Mouse (Mus musculus) spleen, postnatal 10 days (tissue): ENCODE data around the gene Kcnj5.

ENCODE experiments used
- DNase-seq, 2 experiments: peaks; one replicate each; pipeline ENCODE4 v3.0.0; 2021 to 2022; ENCODE audit warnings: low spot score in 2 of 2

Gene Kcnj5

DNA sequence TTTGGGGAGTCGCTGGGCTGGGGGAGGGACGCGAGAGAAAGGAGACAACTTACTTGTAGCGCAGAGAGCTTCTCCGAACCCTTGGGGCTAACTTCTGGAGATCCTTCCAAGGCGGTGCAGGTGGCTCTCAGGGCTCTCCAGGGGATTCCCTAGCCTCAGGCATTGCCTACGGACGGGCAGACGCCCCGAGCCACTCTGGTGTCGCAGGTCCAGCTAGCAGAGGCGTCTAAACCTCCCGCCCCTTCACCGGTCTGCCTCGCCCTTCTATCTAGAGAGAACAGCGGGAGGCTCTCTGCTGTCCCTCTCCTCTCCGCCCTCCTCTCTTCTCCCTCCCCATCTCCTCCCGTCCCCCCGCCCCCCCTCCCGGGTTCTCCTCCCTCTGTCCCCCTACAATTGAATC is at the start of gene Kcnj5:
TSS of gene Kcnj5 (minus strand) at position 300 of the 400 bp plus-strand sequence.
- no peak for DNase-seq

DNA sequence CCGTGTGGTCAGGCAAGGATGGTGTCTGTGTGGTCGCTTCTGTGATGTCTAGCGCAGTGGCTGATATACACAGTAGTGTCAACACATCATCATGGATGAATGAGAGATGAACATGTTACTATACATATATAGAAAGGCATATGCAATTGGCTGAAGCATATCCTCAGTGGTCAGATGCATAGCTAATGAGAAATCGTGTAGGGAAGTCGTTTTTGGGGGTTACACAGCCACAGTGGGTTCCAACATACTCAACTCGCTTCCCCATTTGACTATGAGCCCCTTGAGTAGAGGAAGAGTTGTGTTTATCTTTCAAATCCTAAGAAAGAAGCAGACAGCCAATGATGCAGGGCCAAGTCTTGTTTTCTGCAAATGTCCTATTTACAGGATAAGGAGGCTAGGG is 48.6 kb upstream of the Kcnj5 start:
- no peak for DNase-seq

DNA sequence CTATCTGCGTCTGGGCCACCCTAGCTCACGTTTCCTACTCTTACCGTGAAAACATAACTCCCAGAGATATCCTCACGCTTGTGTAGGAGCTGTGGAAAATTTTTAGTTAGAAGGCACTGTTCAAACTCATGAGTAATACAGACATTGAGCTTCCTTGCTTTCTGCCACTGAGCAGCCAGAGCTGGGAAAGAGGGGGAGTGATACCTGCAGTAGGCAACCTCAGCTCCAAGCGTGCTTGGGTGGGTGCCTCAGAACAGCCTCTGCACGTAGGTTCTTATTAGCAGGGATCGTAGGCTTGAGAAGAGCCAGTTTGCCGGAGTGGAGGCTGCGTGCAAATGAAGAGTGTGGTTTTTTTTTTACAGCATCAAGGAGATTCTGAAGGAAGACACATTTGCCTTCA is 47.6 kb upstream of the Kcnj5 start:
- no peak for DNase-seq

- DNase-seq, result peak in 1 of 2 experiments; percentile 72
Measured at GRCm38 (mm10) chr9:32391092-32391491, 46.9 kb upstream of the Kcnj5 start.

DNA sequence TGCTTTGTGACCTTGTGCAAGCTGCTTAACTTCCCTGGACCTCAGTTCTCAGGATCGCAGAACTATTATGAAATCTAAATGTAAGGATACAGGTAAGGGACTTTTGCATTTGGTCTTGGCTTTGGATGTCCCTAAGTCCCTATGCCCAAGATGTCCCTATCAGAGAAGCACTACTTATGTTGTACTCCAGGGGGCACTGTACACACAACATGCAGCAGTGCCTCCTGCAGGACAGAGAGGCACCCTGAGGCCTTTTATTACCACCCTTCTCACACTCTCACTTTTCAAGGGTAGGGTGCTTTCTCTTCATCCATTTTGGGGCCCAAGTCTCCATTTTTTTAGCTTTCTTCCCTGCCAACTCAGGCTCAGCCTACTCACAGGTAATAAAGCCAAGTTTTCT is 44.0 kb upstream of the Kcnj5 start:
- peak in 1 of 2 experiments; percentile 41 for DNase-seq

- no peak for DNase-seq
Measured at GRCm38 (mm10) chr9:32384906-32385305, 40.8 kb upstream of the Kcnj5 start.

GRCm38 (mm10) chr9:32376863-32377590 is 32.9 kb upstream of the Kcnj5 start:
- no peak for DNase-seq

GRCm38 (mm10) chr9:32376031-32376430 is 31.9 kb upstream of the Kcnj5 start:
- DNase-seq, result no peak

- DNase-seq, result no peak
Measured at GRCm38 (mm10) chr9:32373656-32374055, 29.5 kb upstream of the Kcnj5 start.

- DNase-seq, result no peak
Measured at GRCm38 (mm10) chr9:32372202-32372601, 28.1 kb upstream of the Kcnj5 start, which contains the start of gene Kcnj1. Gene Kcnj1 (plus strand): TSS chr9:32372493.

DNA sequence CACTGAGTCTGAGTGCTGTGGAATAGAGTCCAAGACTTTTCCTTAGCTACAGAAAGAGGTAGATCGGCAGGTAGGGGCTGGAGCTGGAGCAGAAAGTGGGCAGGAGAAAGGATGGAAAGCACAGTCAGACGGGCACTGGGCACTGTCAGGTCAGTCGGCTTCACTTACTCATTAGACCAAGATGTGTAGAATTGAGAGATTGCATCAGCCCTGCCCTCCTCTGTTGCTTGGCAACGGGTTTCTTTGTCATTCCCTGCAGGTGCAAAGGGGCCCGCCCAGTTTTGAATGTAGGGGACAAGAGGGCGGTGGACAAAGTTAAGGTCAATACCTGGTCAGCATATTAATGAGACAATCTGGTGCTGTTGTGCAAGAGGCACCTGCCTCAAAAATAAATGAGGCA is 25.2 kb upstream of the Kcnj5 start:
- DNase-seq, result no peak

DNA sequence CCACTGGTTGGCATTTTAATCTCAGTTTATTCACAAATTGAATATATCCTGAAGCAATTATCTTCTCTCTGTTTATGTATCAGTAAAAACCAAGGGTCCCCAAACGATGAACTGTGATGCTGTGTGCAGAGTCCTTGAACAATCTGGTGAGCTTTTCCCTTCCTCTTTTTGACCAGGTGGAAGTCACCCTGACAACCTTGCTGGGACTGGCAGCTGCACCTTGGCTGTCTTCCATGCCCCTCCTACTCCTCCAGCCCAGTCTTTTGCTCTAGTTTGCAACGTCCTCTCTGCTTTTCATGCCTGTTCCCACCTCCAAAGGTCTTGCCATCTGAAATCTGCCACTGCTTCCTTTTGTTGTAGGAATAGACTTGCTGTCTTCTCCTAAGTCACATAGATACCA is 24.7 kb upstream of the Kcnj5 start:
- DNase-seq, result no peak

DNA sequence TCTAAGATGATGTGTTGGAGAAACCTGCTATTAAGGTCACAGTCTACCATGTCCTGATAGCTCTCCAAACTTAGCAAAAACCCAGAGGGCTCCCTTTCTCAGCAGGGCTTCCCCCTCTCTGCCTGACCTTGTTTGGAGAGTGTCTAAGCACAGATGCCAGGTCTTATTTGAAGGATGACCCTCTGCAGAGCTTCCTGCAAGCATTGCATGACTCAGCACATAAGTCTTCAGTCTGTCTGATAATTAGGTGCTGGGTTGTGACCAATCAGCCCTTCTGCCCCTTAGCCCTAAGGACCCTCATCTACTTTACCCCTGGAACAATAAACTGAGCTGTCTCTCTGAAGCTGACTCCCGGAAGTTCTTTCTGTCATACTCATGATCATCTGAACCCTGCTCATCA is 16.6 kb upstream of the Kcnj5 start:
- no peak for DNase-seq

- peak; percentile 50 to 84 for DNase-seq
Measured at GRCm38 (mm10) chr9:32350332-32350731, 6.2 kb upstream of the Kcnj5 start.

DNA sequence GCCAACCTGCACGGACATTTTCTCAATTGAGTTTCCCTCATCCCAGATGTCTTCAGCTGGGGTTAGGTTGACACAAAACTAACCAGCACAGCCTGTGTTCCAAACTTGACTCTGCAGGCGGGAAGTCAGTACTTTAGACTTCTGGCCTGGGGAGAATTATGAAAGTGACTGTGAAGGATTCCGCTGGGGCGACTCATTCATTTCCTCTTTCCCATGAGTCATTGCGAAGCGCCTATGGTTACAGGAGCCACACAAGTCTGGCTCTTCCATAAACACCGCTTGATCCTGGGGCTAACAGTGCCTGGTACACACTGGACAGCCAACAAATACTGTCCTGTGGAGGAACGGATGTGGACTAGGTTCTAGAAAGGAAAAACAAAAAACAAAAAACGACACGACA is 5.2 kb upstream of the Kcnj5 start:
- no peak for DNase-seq

DNA sequence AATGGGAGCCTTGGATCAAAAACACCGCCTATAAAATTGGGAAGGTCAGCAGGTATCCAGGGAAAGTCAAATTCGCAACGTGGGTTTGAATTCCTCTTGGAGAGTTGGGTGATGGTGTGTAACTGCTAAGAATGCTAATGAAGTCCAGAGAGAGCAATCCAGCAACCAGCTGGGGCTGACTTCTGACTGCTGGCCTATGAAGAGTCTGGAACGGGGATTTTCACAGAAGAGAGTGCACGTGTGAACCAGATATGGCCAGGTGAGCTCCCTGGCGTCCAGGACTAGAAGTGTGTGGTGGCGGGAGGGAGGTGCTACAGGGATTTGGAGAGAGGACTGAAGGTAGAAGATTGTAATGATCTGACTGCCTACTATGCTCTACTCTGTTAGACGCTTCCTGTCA is 3.9 kb upstream of the Kcnj5 start:
- no peak for DNase-seq

GRCm38 (mm10) chr9:32344489-32344888 is 339 bp upstream of the Kcnj5 start:
- DNase-seq, result no peak

- no peak for DNase-seq
Measured at GRCm38 (mm10) chr9:32342929-32343328, 1.2 kb downstream of the Kcnj5 start.

GRCm38 (mm10) chr9:32340831-32341230 is 3.3 kb downstream of the Kcnj5 start:
- no peak for DNase-seq

GRCm38 (mm10) chr9:32335389-32336150 is 8.6 kb downstream of the Kcnj5 start:
- DNase-seq, result peak in 1 of 2 experiments; percentile 36

GRCm38 (mm10) chr9:32331162-32331561 is 13.0 kb downstream of the Kcnj5 start:
- no peak for DNase-seq

DNA sequence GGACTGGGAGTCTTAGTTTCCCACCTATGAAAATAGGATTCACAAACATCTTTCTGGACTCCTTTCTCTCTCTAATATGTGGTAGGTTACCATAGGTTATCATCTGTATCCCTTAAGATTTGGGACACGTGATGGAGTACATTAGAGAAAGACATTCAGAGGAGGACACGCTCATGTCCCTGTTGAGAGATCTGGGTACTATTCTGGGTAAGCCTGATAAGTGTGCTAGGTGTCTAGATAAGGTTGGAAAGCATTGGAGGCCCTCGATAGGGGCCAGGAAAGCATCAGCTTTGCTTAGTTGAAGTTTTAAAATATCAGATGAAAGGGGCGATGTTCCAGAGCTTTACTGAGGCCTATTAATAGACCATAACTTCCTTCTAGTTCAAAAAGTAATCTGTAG is 15.4 kb downstream of the Kcnj5 start:
- DNase-seq, result no peak

GRCm38 (mm10) chr9:32323610-32324009 is 20.5 kb downstream of the Kcnj5 start:
- DNase-seq, result no peak
